12 mouse cellular contexts compared by ENCODE assay signal in genomic region chr1:176623171-176623570, GRCm38 (mm10).
"Had no signal": no experiment of that assay in that cellular context is flagged by ENCODE, and none has a peak within 500 bp of the region (broad histone marks: within the 10 kb centered on the region; RNA-seq: fewer than 3 reads in every experiment).

No protein-coding gene starts in this region.

- DNase-seq: left cerebral cortex, postnatal 4 days; liver; liver, embryonic 13.5 days; liver, postnatal 0 days; lung, adult 18-20 months; lung, adult 2 months; lung, embryonic 14.5 days; lung, postnatal 10 days; lung, postnatal 14 days; lung, postnatal 36 days; lung, postnatal 4 days; midbrain, embryonic 14.5 days had no signal
